Mouse (Mus musculus) c-Kit-positive CD71-positive TER-119-negative erythroid progenitor cells, embryonic 14.5 days (primary cell): ENCODE measurements around the gene Gata5.

Source experiments
- DNase-seq: peaks from one replicate; pipeline ENCODE4 v3.0.0-alpha.2; 2013; ENCODE audit warnings: low read depth

The Gata5 gene

DNA sequence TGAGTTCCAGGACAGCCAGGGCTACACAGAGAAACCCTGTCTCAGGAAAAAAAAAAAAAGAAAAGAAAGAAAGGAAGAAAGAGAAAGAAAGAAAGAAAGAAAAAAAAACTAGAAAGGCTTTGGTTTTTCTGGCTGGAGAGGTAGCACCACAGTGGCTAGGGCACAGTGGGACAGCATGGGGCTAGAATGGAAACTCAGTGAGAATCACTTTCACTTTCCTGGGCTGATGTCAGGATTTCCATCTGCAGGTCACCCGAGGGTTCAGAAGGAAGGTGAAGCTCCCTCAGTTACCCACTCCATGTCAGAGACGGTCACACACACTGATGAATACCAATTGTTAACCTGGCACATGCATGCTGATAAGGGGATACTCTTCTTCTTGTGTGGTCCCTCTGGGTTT is 26.8 kb downstream of the Gata5 start:
- DNase-seq: no peak

DNA sequence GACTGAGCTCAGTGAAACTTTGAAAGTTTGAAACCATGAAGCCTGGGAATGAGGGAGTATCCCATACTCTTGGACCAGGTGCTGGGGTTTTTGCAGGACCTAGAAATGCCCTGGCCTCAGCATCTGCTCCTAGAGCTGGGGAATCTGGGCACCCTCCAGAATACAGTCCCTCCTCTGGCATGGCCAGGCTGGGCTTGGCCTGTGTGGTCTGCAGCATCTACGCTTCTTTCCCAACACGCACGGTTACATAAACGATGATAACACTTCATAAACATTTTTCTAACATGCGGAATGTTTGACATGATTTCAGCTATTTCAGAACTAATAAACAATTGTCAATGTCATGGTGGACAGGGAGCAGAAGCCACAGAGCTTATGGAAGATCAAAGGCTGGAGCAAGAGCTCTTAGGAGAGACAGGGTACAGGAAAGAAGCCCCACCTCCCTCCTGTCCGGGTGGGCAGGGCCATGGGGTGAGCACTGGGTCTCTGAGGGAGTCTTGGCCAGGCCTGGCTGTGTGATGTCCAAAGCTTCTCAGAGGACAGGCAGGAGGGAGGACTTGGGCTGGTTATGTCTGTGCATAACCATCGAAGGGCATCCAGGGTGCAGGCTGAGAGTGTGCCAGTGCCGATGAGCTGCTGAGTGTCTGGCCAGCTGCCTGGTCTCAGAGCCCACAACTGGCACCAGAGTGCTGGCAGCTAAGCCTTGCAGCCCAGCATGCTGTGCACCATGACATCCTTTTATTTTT is 27.9 kb downstream of the Gata5 start:
- DNase-seq: no peak

DNA sequence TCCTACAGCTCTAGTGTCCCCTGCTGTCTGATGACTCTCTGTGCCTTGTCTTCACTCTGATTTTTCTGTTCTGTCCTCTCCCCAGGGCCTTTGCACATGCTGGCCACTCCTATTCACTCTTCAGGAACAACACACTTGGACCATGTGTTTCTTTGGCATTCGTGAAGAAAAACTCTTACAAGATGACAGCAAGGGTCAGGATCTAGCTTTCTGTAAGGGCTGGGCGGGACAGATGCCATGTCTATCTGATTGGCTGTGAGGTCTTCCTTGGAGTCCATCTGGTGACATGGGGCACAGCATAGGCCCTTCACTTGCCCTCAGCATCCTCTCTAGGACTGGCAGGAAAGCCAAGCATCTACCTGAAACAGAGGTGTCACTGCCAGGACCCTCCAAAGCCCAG is 28.5 kb downstream of the Gata5 start:
- no peak for DNase-seq

DNA sequence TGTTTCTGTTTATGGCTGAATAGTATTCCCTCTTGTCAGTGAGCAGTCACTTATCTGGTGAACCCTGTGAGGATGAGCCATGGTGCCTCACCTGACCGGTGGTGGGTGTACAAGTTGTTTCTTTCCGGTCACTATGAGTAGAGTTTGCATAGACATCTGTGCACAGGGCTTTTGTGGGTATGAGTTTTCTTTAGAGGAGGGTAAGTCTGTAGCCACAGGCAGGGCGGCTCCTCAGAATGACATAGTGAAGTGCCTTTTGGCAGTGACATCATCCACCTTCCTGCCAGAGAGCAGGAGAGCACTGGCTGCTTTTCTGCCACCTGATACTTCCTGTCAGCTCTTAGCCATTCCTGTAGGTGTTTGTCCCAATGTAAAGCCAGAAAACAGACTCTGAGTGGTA is 29.0 kb downstream of the Gata5 start:
- DNase-seq: no peak

DNA sequence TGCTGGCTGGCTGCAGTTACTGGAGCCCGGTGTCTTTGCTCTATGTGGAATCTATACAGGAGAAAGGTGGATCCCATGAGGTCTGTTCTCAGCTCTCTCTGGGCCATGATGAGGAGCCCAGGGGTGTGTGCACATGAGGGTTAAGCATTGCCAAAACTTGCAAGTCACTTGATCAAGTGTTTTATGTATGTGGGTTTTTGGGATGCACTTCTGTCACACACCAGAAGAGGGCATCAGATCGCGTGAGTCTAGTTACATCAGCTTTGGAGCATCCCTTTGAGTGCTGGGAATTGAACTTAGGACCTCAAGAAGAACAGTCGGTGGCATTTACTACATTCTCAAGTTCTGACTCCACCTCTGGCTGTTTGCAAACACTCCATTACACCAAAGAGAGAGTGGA is 29.9 kb downstream of the Gata5 start:
- DNase-seq: no peak

DNA sequence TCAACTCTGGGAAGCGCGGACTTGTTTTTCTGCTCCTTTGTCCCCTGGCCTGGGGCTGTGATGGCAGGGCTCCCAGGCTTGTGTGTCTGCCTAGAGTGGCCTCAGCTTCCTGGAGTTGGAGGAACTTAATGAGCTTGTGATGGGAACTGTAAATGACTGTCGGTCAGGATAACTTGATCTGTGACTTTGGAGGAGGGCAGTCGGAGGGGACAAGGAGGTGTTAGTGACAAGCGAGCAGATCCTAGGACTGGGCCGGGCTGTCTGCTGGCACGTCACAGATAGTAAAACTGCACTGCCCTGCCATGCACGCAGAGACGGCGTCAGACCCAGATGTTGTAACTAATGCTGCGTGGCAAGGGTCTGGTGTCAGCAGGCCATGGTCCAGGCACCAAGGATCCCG is 31.0 kb downstream of the Gata5 start:
- no peak for DNase-seq

DNA sequence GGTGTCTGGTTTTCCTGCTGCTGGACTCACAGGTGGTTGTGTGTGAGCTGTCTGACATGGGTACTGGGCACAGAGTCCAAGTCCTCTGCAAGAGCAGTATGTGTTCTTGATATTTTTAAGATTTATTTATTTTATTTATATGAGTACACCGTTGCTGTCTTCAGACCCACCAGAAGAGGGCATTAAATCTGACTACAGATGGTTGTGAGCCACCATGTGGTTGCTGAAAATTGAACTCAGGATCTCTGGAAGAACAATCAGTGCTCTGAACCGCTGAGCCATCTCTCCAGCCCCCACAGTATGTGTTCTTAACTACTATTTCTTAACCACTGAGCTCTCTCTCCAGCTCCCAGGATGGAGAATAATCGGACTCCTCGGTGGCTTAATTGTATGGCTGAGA is 32.3 kb downstream of the Gata5 start:
- DNase-seq: no peak

DNA sequence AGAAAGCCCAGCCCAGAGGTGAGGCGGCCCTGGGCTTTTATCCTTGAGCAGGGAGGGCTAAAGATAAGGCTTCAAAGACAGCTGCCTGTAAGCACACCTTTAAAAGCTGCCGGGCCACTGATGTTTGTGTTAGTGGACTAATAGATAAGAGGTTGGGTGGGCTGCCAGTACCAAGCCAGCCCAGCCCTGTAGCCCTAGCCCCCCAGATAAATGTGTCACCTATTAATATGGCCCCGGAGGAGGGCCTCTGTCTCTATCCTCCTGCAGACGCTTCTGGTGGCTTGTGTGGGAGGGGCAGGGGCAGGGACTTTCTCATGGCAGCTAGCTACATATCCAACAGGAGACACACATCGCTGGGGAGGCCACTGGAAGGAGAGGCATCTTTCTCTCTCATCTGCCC is 33.7 kb downstream of the Gata5 start:
- no peak for DNase-seq

DNA sequence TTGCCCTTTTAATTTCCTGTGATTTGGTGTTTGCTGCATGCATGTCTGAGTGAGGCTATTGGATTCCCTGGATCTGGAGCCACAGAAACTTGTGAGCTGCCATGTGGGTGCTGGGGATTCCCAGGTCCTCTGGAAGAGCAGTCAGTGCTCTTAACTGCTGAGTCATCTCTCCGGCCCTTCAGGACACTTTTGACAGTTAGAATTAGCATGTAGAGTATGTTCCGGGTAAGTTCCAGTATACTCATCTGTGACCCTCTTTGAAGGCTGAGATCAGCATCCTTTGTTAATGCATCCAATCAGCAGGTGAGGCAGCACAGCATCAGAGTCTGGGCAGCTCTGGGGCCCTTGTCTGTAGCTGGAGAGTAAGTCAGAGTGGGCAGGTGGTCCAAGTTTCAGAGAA is 34.2 kb downstream of the Gata5 start:
- no peak for DNase-seq

DNA sequence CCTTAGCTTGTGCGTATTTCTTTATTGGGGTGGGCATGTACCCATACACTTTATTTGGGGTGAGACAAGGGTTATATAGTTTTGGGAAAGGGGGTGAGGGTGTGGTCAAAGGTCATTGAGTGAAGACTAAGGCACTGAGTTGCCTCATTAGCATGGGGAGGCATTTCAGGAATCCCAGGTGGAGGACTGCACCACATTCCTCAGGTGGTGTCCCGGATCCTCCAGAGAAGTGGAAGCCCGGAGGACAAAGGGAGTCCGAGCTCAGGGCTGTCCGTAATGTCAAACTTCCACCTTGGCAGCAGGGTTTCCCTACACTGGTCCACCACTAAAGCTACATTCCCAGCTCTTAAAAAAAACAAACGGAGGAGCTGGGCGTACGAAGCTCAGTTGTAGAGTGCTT is 41.6 kb downstream of the Gata5 start:
- no peak for DNase-seq

DNA sequence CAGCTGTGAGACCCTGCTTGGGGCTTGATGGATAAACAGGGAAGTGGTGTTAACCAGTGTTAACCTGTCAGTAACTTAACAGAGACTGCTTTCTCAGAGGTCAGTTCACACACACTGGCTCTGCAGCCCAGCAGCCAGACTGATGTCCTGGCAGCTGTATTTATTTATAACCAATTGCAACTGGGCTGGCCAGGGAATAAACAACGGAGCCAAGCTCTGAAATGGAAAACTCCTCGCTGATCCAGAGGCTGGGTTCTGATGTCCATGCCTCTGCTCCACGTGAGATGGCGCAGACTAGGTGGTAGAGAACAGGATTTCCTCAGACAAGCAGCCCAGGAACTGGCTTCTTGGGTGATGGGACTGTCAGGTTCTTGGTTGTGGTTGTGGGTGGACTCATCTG is 42.5 kb downstream of the Gata5 start:
- DNase-seq: no peak

DNA sequence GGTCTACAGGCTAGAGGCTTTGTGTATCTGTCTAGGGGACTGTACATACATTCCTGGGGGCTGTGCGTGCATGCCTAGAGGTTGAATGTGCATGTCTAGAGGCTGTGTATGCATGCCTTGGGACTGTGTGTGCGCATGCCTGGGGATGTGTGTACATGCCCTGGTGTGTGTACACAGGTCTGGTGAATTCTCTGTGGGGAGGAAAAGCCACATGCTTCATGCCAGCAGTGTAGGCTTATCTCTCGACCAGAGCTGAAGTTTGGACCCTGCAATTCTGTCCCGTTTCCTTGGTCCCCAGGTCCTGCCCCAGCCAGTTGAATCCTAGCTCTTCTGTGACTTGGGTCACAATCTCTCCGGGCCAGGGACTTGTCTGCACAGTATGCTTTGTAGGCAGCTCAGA is 42.9 kb downstream of the Gata5 start:
- no peak for DNase-seq

DNA sequence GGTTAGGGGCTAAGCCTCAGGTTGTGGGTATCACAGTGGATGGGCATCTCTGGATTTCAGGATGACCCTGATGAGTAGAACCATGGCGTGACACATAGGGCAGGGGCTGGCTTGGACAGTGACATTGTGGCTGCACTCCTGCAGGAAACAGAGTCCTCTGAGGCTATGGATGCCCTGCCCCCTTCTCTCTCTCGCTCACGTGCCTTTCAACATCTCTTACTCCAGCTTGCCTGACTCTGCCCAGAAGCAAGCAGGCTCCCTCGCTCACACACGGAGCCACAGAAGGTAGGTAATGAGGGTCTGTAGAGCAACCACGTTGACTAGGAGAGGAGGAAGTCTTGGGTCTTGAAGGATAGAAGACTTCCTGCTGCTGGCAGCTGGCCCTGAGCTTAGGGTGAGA is 44.0 kb downstream of the Gata5 start:
- no peak for DNase-seq

DNA sequence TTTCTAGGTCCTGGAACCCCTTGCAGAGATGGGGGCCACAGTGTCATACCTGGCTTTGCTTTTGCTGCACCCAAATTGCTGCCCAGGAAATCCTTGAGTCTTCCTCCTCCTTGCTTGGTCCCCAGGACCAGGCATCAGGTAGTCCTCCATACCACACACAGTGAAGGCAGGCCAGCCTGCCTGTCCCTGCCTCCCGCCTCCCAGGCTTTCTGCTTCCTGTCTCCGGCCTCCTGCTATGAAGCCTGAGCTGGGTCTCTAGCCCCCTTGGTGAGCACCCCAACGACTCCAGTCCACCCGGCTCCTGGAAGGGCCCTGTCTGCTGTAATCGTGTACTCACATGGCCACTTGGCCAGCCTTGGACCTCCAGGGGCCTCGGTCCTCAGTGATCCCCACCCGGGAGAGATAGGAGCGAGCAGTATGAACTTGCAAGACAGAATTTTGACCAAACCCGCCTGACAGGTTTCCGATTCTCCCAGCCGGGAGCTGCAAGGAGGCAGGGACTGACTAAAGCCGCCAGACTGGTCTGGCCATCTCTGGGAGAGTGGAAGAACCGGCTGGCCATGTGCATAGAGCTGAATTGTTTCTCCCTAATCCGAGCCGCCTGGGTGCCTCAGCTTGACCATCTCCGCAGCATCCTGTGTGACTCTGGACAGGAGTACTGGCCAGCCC is 44.9 kb downstream of the Gata5 start, which contains the start of gene Rbbp8nl:
Gene Rbbp8nl, minus strand, starts transcription at position 440 of the 669 bp plus-strand sequence.
- DNase-seq: no peak

DNA sequence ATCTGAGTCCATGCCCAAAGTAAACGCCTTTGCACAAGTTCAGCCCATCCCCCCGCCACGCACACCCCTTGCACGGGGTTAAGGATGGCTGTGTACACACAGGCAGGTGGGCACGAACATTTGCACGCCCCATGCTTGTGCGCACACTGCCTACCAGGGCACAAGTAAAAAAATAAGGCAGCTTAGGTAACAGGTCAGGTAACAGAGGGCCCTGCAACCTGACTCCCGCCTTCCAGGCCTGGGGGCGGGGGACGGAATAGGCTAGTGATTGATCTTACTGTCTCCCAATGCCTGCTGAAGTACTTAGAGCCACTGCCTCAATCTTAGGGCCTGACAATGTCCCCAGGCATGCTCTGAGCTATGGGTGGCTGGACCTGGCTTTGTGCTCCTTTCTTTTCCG is 45.5 kb downstream of the Gata5 start:
- no peak for DNase-seq

DNA sequence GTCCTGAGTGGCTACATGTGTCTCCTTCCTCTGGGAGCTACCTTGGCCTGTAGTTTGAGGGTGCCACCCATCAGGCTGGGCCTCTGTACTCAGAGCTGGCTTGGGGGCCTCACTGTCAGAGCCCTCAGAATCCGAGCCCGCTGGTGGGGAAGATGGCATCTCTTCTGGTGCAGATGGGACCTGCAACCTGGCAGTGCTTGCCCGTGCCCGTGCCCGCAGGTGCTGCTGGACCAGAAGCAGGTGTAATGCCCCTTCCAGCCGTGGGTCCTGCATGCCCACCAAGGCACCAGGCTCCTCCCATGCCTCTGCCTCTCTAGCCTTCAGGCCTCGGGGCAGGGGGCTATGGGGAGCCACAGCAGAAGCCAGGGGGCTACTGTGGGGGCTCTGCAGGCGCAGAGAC is 55.2 kb downstream of the Gata5 start:
- no peak for DNase-seq

DNA sequence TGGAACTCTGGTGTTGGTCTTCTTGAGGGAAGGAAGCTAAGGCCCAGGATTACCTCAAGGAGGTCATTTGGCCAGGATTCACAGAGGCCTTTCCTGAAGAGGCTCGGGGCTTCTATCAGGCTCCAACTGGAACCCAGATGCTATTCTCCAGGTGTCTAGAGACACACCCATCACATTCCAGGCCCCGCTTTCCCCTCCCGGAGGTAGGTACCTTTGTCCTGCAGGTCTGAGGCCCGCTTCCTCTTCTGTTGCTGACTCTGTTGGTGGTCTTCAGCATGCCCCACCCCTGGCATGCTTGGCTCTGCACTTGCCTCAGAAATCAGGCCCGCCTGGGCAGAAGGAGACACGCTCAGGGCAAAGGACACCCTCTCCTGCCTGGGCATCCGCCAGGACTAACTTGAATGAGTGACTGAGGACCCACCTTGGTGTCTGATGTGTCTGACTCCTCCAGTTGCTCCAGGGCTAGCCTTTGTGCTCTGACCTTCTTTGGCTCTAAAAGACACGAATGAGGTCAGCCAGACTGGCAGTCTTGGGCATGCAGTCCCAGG is 56.7 kb downstream of the Gata5 start:
- no peak for DNase-seq

DNA sequence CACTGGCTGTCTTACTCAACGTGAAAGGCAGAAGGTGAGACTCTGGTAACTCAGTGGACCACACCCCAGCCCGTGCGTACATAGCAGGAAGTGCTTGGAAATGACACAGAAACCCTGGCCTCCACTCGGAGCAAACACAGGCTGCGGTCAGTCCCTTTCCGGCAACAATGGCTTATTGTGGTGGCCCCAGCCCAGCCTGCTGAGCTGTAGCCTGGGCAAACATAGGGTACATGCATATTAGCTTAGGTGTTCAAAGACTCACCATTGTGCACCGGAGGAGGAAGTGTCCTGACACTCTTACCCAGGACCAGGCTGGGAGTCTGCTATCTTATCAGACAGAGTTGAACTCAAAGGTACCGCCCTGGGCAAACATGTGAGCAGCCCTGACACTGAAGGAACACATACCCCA is 57.6 kb downstream of the Gata5 start:
- DNase-seq: no peak

DNA sequence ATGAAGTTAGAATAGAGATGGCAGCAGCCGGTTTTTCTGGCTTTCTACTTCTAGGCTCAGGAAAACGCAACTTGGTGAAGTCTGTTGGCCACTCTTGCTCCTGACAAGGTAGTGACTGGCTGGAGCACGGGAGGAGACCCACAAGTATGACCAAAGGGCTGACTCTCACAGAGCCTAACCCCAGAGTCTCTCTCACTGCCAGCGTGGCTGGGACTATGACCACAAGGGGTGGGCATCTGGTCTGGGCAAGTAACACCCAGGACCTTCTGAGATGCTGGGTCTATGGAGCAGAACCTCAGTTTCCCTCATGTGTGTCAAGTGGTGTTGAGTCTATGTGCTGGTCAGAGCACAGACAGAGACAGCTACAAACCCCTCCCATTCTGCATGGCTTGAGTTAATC is 58.1 kb downstream of the Gata5 start:
- DNase-seq: no peak

DNA sequence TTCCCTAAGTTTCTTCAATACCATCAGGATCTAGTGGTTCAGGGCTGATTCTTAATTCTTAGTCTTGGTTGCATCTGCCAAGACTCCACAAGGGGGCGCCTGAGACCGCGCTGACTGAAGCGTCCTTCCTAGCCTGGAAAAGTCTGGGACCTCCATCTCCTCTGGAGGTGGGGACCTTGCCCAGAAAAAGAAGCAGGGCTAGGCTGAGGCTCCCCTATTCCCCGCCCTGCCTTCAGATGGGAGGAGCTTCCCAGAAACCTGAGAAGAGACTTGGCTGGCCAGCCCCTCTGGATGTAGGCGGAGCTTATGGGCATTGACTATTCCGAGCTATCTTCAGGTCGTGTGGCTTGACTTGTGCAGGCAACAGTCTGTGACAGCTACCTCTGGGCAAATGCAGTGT is 58.7 kb downstream of the Gata5 start:
- peak; percentile 73 for DNase-seq
